Mouse (Mus musculus): Measurements from ENCODE around the gene Cox19. TPM values are rescaled to one million over a fixed set of nuclear protein-coding genes. Genes with fewer than 3 reads are reported as not detected.

The Cox19 gene
- polyA plus RNA-seq, 1 experiment = 61.9 TPM

- DNase-seq = no peak
- 61% methylated on average over 6 of the region's 6 CpGs for WGBS
- H3K4me3 ChIP-seq (replicated peaks; ENCODE audit: extremely low read depth, low read depth, low read length) = no peak overlapping the region
Measured at GRCm38 (mm10) chr5:139316982-139317675, 34.1 kb downstream of the Cox19 start.

GRCm38 (mm10) chr5:139314941-139315642, 36.1 kb downstream of the Cox19 start:
- Histone ChIP-seq H3K4me3 (replicated peaks; ENCODE audit: extremely low read depth, low read depth, low read length) (no peak overlapping the region), H3K4me1 (ENCODE audit: control insufficient read depth, insufficient read depth, low read length) (no peaks in the 10 kb centered on the region)
- TF ChIP-seq CTCF (IDR thresholded peaks at IDR 0.05; ENCODE audit: insufficient read depth, low read length) = no peak
- no peak for TF ChIP-seq POLR2A (IDR thresholded peaks at IDR 0.05; ENCODE audit: borderline replicate concordance, extremely low read depth, low read depth, low read length)
- 68% methylated on average over 12 of the region's 12 CpGs for WGBS
- no peak for DNase-seq

More at GRCm38 (mm10) chr5:139316982-139317675, 34.1 kb downstream of the Cox19 start:
- TF ChIP-seq POLR2A (IDR thresholded peaks at IDR 0.05; ENCODE audit: borderline replicate concordance, extremely low read depth, low read depth, low read length) = no peak
- no peak for TF ChIP-seq CTCF (IDR thresholded peaks at IDR 0.05; ENCODE audit: insufficient read depth, low read length)
- no peaks in the 10 kb centered on the region for H3K4me1 ChIP-seq (ENCODE audit: control insufficient read depth, insufficient read depth, low read length)

- 75% methylated on average over 9 of the region's 9 CpGs for WGBS
- H3K4me1 ChIP-seq (ENCODE audit: control insufficient read depth, insufficient read depth, low read length) = no peaks in the 10 kb centered on the region
- no peak for DNase-seq
- TF ChIP-seq CTCF (IDR thresholded peaks at IDR 0.05; ENCODE audit: insufficient read depth, low read length) = no peak
- no peak for TF ChIP-seq POLR2A (IDR thresholded peaks at IDR 0.05; ENCODE audit: borderline replicate concordance, extremely low read depth, low read depth, low read length)
- no peak overlapping the region for H3K4me3 ChIP-seq (replicated peaks; ENCODE audit: extremely low read depth, low read depth, low read length)
Measured at GRCm38 (mm10) chr5:139313536-139313935, 37.7 kb downstream of the Cox19 start.

GRCm38 (mm10) chr5:139311822-139312221, 39.4 kb downstream of the Cox19 start:
- Histone ChIP-seq H3K4me1 (ENCODE audit: control insufficient read depth, insufficient read depth, low read length) (no peaks in the 10 kb centered on the region), H3K4me3 (replicated peaks; ENCODE audit: extremely low read depth, low read depth, low read length) (no peak overlapping the region)
- TF ChIP-seq CTCF (IDR thresholded peaks at IDR 0.05; ENCODE audit: insufficient read depth, low read length) = no peak
- TF ChIP-seq POLR2A (IDR thresholded peaks at IDR 0.05; ENCODE audit: borderline replicate concordance, extremely low read depth, low read depth, low read length) = no peak
- 93% methylated on average over 9 of the region's 9 CpGs for WGBS
- DNase-seq = no peak

GRCm38 (mm10) chr5:139310477-139310876, 40.7 kb downstream of the Cox19 start:
- TF ChIP-seq POLR2A (IDR thresholded peaks at IDR 0.05; ENCODE audit: borderline replicate concordance, extremely low read depth, low read depth, low read length) (no peak), CTCF (IDR thresholded peaks at IDR 0.05; ENCODE audit: insufficient read depth, low read length) (no peak)
- 89% methylated on average over 4 of the region's 4 CpGs for WGBS
- DNase-seq = no peak
- Histone ChIP-seq H3K4me1 (ENCODE audit: control insufficient read depth, insufficient read depth, low read length) (no peaks in the 10 kb centered on the region), H3K4me3 (replicated peaks; ENCODE audit: extremely low read depth, low read depth, low read length) (no peak overlapping the region)

GRCm38 (mm10) chr5:139309946-139310345, 41.3 kb downstream of the Cox19 start:
- Histone ChIP-seq H3K4me3 (replicated peaks; ENCODE audit: extremely low read depth, low read depth, low read length) (no peak overlapping the region), H3K4me1 (ENCODE audit: control insufficient read depth, insufficient read depth, low read length) (no peaks in the 10 kb centered on the region)
- no peak for DNase-seq
- WGBS = 66% methylated on average over 3 of the region's 3 CpGs
- TF ChIP-seq CTCF (IDR thresholded peaks at IDR 0.05; ENCODE audit: insufficient read depth, low read length) (no peak), POLR2A (IDR thresholded peaks at IDR 0.05; ENCODE audit: borderline replicate concordance, extremely low read depth, low read depth, low read length) (no peak)

GRCm38 (mm10) chr5:139303646-139304061, 47.6 kb downstream of the Cox19 start:
- TF ChIP-seq POLR2A (IDR thresholded peaks at IDR 0.05; ENCODE audit: borderline replicate concordance, extremely low read depth, low read depth, low read length) (no peak), CTCF (IDR thresholded peaks at IDR 0.05; ENCODE audit: insufficient read depth, low read length) (no peak)
- DNase-seq = no peak
- 77% methylated on average over 9 of the region's 9 CpGs for WGBS
- Histone ChIP-seq H3K4me1 (ENCODE audit: control insufficient read depth, insufficient read depth, low read length) (no peaks in the 10 kb centered on the region), H3K4me3 (replicated peaks; ENCODE audit: extremely low read depth, low read depth, low read length) (no peak overlapping the region)

- H3K4me3 ChIP-seq (replicated peaks; ENCODE audit: extremely low read depth, low read depth, low read length) = no peak overlapping the region
- no peak for TF ChIP-seq POLR2A (IDR thresholded peaks at IDR 0.05; ENCODE audit: borderline replicate concordance, extremely low read depth, low read depth, low read length)
- no peak for TF ChIP-seq CTCF (IDR thresholded peaks at IDR 0.05; ENCODE audit: insufficient read depth, low read length)
- WGBS = 82% methylated on average over 6 of the region's 6 CpGs
- no peaks in the 10 kb centered on the region for H3K4me1 ChIP-seq (ENCODE audit: control insufficient read depth, insufficient read depth, low read length)
- DNase-seq = no peak
Measured at GRCm38 (mm10) chr5:139302101-139302500, 49.1 kb downstream of the Cox19 start.

- no peak for TF ChIP-seq CTCF (IDR thresholded peaks at IDR 0.05; ENCODE audit: insufficient read depth, low read length)
- TF ChIP-seq POLR2A (IDR thresholded peaks at IDR 0.05; ENCODE audit: borderline replicate concordance, extremely low read depth, low read depth, low read length) = no peak
- WGBS = 78% methylated on average over 5 of the region's 5 CpGs
- no peak for DNase-seq
Measured at GRCm38 (mm10) chr5:139297745-139298144, 53.5 kb downstream of the Cox19 start.

GRCm38 (mm10) chr5:139297092-139297491, 54.1 kb downstream of the Cox19 start:
- no peaks in the 10 kb centered on the region for H3K4me1 ChIP-seq (ENCODE audit: control insufficient read depth, insufficient read depth, low read length)
- TF ChIP-seq CTCF (IDR thresholded peaks at IDR 0.05; ENCODE audit: insufficient read depth, low read length) (no peak), POLR2A (IDR thresholded peaks at IDR 0.05; ENCODE audit: borderline replicate concordance, extremely low read depth, low read depth, low read length) (no peak)
- WGBS = 86% methylated on average over 10 of the region's 10 CpGs
- no peak for DNase-seq
- no peak overlapping the region for H3K4me3 ChIP-seq (replicated peaks; ENCODE audit: extremely low read depth, low read depth, low read length)

More at GRCm38 (mm10) chr5:139297745-139298144, 53.5 kb downstream of the Cox19 start:
- no peak overlapping the region for H3K4me3 ChIP-seq (replicated peaks; ENCODE audit: extremely low read depth, low read depth, low read length)
- no peaks in the 10 kb centered on the region for H3K4me1 ChIP-seq (ENCODE audit: control insufficient read depth, insufficient read depth, low read length)

All from lung, adult 2 months (tissue).